Mouse (Mus musculus) testis, postnatal 14 days (tissue): Measurements from ENCODE around the gene Vmn1r100.
"Not testable (repeated sequence)": the region's sequence is repeated elsewhere in the genome, so short reads cannot be mapped to it uniquely, and the experiment has no call there.

Experiments used
- DNase-seq: peaks from one replicate; pipeline ENCODE4 v3.0.0; 2021; ENCODE audit warnings: low spot score

Vmn1r100 gene

GRCm38 (mm10) chr7:20417642-20418041 lies at the start of gene Vmn1r100:
Vmn1r100 (plus strand) TSS chr7:20417942.
- DNase-seq: not testable (repeated sequence)

- DNase-seq: not testable (repeated sequence)
These were observed 42.4 kb upstream of the Vmn1r100 start, which contains the start of gene Gm5728 for GRCm38 (mm10) chr7:20375310-20375709. Gm5728 (minus strand) TSS chr7:20375410.

- DNase-seq: not testable (repeated sequence)
These were observed 24.8 kb downstream of the Vmn1r100 start, which contains the start of gene Vmn1r101 for GRCm38 (mm10) chr7:20442493-20442892. Vmn1r101 (minus strand) TSS chr7:20442593.
